Mouse (Mus musculus) right cerebral cortex, postnatal 10 days (tissue): ENCODE measurements around the gene Babam1.
A peak's percentile ranks its signal among the peaks of the same experiment; 100 is the strongest.

ENCODE experiments used
- DNase-seq, 2 experiments: peaks; one replicate each; pipeline ENCODE4 v3.0.0; 2021; ENCODE audit warnings: low spot score in 2 of 2

Gene Babam1

DNA sequence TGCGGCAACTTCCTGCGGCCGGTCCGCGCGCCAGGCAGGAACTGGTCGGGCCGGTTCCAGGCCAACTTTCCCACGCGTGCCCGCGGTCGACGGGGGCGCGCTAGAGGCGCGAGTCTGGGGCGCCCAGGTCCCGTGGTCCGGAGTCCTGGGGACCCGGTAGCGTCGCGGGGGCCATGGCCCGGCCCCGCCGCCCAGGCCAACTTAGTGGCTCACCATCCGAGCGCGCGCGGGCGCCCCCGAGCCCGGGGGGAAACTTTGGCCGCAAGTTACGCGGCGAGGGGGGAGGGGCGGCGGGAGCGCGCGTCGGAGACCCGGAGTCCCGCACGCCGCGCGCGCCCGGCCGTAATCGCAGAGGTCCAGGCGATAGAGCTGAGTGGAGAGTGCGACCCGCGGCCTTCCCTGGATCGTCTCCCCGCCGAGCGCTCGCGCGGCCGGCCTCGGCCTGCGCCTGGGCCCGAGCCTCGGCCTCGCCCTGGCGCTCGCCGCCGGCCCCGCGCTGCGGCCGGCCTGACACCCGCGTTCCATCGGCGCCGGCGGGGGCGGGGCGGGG lies 15.2 kb upstream of the Babam1 start, which contains the start of gene Nr2f6:
Gene Nr2f6, minus strand, starts transcription at position 540 of the 550 bp plus-strand sequence.
- DNase-seq: peak in 1 of 2 experiments; percentile 75

DNA sequence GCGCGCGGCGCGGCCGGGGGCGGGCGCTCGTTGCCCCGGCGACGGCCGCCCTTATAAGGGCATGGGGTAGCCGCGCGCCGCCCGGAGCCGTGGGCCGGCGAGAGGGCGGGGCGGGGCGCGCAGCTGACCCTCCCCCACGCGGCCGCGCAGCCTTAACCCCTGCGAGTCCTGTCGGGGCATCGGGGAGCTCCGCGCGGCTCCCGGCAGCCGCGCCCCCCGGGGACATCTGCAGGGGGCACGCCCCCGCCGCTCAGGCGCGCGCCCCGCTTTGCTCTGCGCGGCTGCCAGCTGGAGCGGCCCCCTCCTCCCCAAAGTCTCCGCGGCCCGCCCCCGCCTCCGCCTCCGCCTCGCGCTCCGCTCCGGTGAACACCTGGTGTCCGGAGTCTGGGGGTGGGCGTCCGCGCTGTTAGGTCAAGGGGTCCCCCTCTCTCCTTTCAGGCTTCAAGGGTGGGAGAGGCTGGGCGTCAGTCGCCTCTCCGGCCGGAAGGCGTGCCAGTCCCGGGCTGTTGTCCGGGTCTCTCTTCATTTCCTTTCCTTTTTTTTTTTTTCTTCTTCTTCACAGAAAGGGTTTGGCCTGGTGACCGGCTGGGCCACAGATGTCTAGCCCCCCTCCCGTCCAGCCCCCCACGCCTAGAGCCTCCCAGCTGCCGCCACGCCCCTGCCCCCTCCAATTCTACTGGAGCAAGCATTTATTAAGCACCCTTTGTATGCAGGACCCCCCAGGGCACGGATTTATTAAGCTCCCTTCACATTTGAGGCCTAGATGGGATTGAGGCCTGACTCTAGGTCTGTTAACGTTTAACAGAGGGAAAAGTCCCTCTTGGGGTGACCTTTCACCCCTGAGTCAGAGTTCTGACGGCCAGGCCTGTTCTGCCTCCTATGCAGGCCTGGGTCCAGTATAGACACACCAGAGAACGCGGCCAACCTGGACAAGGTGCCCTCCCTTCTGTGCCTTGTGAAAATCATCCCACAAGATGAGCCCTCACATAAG lies 14.4 kb upstream of the Babam1 start:
- peak; percentile 88 to 89 for DNase-seq

DNA sequence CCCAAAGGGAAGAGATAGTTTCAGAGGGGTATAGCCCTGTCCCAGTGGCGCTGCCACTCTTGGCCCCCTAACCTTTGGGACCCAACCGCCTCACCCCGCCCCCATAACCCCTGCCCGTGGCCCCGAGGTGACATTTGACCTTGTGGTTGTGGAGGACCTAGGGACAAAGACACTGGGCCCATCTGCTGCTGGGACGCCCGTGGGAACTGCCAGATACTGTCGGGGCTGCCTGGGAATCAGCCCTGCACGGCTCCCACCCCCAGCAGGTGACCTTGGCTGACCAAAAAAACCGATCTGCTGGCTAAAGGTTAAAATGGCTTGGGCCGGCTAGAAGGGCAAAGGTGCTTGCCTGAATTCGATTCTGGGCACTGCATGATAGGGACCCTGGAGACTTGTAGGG lies 13.3 kb upstream of the Babam1 start:
- DNase-seq: no peak

DNA sequence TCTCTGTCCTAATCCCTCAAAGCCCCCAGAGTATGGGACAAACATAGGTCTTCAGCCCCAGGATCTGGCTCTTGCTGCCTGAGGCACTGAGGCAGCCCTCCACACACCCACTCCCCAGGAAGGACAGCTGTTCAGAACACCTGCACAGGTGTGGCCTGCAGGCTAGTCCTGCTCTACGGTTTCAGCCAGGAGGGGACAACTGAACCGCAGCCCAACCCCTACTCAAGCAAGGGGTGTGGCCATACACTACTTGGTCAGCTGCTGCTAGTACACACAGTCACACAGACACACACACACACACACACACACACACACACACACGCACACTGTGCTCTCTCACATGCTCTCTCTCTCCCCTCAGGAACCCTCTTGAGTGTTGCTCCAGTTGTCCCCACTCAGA lies 12.8 kb upstream of the Babam1 start:
- no peak for DNase-seq

DNA sequence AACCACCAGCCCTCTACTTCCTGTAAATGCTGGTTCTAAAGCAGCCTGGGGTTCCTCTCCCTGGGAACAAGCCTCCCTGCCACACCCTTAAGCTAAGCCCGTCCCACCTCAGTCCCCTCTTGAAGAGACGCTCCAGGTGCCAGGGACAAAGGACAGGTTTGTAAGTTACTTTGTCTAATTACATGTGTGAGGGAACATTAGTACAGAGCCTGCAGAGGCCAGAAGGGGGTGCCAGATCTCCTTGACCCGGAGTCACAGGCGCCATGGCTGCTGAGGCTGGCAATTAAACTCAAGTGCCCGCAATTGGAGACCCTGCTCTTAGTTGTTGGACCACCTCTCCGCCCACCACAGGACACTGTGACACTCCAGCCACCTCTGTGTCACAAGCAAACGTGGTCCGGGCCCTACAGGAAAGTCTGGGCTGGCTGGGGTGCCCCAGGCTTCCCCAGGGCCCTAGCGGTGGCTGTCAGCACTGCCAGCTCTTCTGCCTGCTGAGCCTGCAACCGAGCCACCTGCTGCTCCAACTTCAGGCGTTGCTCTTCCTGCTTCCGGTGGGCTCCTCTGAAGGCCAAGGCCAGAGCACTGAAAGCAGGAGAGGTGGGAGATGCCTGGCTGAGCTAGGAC lies 11.3 kb upstream of the Babam1 start:
- no peak for DNase-seq

DNA sequence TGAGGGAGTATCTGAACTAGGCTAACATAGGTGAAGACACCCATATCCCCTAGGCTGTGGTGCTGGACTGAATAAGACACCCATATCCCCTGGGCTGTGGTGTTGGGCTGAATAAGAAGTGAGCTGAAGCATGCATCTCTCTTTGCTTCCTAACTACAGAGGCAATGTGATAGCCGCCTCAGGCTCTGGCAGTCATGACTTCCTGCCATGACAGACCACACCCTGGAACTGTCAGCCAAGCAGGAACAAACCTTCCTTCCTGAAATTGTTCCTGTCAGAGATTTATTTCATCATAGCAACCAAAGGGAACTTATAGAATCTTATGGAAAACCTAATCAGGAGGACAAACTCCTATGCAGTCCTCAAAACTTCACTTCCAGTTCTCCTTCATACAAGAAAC lies 8.4 kb upstream of the Babam1 start:
- DNase-seq: no peak

DNA sequence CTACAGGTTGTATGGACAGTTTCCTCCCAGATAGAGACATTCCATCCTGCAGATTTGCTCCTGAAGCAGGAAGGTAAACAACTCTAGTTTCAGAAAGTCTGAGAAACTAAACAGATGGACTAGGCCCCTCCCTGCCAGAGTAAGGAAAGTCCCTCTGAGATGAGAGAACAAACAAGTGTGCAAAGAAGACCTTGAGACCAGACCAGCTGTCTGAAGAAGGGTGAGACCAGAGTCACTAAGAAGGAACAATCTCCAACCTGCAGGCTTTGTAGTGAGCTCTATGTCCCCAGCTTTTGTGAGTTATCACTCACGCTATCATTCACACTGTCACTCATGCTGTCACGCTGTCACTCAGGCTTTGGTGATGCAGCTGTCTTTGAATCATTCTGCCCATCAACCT lies 5.0 kb upstream of the Babam1 start:
- DNase-seq: peak in 1 of 2 experiments; percentile 7

DNA sequence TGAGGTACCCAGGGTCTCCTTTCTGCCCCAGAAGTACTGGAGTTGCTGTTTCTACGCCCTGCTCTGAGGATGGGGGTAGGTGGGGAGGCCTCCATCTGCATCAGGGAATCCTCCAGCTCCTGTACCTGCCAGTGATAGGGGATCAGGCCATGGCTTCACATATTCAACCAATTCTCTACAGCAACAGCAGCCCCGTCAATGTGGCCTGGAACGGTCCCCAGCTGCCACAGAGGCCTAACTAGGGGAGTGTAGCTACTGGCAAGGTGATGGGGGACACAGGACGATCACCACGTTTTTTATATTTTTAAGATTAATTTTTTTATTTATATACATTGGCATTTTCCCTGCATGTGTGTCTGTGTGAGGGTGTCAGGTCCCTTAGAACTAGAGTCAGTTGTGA lies 4.3 kb upstream of the Babam1 start:
- DNase-seq: peak; percentile 15 to 19

DNA sequence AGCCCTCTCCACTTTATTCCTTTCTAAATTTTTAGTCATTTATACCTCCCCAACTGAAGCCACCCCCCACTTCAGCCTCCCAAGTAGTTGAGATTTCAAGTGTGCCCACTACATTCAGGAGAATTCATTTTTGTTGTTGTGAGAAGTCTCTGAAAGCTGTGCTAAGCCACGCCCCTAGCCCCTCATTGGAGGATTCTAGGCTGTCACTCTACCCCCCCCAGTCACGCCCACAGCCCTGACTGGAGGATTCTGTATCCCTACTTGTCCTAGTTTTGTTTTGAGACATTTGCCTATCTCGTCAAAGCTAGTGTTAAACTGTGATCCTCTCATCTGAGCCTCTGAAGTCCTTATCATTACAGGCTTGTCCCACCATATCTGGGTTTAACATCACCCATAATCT lies 3.8 kb upstream of the Babam1 start:
- DNase-seq: peak; percentile 30

DNA sequence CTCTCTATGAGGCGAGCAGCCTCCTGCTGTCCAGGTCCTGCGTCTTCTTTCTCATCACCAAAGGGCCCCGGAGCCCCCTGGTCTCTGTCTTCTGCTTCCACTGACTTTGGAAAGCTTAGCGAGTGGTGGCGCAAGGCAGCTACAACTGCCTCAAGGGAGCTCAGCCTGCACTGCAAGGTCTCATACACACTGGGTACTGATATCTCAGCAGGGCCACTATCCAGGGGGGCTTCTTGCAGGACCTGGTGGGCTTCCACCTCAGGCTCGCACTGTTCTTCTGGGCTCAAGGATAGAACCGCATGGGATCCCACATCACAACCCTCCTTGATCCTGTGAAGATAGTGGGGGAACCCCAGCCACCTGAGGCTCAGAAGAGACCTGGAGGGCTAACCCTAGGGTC lies 2.2 kb upstream of the Babam1 start:
- peak; percentile 18 to 24 for DNase-seq

DNA sequence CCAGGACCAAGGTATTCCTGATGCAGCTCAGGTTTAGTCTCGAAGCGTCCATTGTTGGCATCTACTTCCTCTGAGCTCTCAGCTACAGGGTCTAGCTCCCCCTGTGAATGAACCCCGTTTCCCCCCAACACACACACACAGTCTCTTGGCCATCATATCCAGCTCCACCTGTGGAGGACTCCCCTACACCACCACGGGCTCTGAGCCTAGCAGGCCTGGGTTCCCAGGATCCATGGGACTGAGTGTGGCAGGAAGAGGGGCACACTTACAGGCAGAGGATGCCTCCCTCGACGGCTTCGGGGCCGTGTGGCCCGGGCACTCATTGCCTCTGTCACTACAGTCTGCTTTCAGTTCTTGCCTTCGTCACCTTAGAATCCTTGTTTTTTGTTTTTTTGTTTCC lies 1.6 kb upstream of the Babam1 start:
- DNase-seq: peak in 1 of 2 experiments; percentile 22

DNA sequence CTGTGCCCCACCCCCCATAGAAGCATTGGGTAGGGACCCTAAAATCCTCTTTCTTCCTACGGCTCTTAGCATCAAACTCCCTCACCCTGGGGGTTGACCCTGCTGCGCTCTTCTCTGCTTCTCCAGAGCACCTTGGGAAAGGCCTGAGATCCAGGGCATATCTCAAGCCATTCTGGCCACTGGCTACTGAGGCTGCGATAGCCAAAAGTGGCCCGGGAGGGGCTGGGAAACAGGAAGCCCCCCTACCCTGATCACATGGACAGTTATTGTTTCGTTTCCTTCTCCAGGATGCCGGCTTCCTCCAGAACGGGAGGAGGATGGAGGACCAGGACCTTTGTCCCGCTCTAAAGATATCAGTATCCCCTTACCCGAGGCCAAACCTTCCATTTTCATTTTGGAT lies 1.0 kb upstream of the Babam1 start, which contains the start of gene Ushbp1:
Gene Ushbp1, minus strand, starts transcription at position 174 of the 400 bp plus-strand sequence.
- peak; percentile 21 to 35 for DNase-seq

DNA sequence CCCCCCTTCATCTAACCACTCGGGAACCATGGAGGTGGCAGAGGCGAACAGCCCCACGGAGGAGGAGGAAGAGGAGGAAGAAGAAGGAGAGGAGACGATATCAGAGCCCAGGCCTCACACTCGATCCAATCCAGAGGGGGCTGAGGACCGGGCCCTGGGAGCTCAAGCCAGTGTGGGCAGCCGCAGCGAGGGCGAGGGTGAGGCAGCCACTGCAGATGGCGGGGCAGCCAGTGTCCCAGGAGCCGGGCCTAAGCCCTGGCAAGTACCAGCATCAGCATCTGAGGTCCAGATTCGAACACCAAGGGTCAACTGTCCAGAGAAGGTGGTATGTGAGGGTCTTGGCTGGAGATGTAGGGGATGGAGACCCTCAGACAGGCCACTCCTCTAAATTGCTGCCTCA lies 1.0 kb downstream of the Babam1 start:
- peak; percentile 25 to 39 for DNase-seq

DNA sequence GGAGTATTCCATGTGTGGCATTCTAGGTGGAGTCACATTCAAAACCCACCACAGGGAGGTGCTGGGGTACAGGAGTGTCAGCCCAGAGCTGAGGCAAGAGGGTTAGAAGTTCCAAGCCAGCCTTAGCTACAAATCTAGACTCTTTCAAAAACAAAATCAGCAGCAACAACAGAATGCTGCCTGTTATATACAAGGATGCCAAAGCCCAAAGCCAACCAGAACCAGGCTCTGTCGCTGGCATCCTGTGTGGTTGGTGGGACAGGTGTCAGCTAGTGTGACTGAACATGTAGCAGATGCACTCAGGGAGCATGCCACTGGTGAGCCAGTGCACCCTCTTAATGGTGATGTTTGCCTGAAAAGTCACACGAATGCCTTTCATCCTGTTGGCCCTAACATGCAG lies 4.2 kb downstream of the Babam1 start:
- peak; percentile 15 to 23 for DNase-seq

DNA sequence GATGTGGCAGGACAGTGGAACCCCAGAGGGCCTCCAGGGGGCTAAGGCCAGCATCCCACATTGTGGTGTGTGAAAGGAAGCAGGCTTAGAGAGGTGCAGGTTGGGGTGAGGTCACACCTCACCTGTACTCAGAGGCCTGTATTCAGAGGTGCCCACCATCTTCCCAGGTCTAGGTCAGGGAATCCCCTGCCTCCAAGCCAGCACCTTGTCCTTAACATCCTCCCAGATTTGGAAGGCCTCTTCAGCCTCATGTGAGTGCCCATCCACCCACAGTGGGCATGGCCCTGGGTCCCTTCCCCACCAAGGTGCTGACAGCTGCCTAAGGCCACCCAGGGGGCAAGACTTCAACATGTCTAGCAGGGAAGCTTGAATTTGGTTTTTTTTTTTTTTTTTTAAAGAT lies 4.8 kb downstream of the Babam1 start:
- DNase-seq: peak; percentile 21 to 25

DNA sequence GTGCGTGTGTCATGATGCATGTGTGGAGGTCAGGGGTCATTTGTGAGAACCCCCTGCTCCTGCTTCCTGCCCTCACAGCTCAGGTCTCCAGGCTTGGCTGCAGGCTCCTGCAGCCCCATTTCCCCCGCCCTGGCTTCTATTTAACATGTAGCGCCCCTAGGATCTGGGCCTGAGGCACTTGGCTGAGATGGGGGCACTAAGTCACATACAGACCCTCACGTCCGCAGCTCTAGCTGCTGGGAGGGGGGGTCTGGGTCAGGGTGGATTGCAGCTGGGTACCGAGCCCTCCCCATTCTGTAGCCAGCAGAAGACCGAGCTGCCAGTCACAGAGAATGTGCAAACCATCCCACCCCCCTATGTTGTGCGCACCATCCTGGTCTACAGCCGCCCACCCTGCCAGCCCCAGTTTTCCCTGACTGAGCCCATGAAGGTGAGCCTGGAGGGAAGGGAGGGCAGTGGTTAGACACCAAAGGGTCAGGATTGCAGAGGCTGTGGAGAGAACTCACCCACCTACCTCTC lies 5.8 kb downstream of the Babam1 start:
- peak in 1 of 2 experiments; percentile 18 for DNase-seq

DNA sequence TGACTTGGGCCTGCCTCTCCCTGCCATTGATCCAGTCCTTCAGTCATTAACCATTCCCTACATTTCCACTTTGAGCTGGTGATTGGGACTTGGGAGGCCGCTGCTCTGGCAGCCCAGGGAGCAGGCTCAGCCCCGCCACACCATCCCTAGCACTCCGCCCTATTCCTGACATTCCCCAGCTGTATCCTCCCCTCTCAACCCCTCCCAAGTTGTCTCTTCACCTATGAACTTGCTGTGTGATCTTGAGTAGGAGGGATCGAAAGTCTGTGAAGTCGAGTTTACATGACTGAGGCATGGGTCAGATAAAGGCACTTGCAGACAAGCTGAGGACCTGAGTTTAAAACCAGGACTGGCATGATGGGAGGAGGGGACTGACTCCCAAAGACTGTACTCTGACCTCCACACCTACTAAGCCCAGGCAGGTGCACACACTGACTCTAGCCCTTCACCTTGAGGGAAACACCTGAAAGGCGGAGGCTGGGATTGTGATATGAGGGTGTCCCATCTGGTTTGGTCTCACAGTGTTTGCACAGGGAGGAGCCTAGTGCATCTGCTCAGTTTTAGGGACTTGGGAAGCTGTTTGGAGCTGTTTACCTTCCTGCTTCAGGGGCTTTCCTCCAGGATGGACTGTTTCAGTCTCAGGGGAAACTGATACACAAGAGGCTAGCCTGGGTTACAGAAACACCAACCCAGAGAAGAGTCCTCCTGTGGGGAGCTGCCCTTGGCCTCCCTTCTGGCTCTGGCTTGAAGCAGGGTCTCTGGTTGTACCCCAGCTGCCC lies 6.6 kb downstream of the Babam1 start:
- DNase-seq: peak in 1 of 2 experiments; percentile 12

DNA sequence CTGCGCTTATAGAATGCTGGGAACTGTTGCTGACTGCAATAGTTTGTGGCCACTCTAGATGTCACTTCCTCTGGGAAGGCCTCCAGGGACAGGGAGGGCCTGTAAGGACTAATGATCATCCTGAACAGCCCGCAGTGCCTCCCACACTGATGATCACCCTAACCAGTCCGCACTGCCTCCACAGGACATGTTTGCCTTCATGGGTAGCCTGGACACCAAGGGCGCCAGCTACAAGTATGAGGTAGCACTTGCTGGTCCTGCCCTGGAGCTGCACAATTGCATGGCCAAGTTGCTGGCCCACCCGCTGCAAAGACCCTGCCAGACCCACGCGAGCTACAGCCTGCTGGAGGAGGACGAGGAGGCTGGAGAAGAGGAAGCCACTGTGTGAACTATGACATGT lies 7.3 kb downstream of the Babam1 start:
- DNase-seq: peak in 1 of 2 experiments; percentile 30

DNA sequence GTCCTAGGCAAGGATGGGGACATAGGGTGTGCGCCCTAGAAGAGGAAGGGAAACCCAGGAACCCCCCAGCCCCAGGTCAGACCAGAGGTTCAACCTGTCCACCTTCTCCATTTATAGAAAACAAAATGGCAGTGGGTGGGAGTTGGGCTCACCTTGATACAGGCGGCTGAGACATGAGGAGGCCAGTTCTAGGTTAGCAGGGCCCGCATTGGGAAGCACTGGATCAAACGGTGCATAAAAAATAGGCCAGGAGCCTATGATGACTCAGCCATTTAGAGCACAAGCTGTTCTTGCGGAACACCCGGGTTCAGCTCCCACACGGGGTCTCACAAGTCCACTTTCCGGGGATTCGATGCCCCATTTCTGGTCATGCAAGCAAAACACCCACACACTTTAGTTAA lies 8.3 kb downstream of the Babam1 start:
- DNase-seq: no peak

DNA sequence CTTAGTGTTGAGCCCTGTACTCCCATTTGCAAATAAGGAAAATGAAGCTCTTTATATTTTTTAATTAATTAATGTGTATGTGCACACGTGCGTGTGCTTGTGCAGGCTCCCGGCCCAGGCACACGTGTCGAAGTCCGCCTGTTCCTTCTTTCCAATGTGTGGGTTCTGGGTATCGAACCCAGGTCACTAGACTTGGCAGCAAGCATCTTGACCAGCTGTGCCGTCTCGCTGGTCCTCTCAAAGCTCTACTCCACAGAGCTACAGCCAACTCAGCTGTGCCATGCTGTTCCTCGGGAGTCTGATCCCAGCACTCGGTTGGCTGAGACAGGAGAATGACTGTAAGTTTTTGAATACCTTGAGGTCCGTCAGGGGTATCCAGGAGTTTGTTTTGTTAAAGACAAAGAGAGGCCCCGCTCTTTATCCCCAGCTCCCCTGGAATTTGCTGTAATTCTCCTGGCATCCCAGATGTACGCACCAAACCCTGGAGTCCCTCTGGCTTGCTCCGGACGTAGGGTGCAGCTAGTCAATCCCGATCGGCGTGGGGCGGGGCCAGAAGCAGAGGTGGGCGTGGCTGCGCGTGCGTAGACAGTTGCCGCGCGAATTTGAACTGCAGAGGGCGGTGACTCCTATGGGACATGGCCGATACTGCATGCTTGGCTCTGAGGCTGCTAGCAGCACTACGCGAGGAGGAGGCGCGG lies 8.9 kb downstream of the Babam1 start, which contains the start of gene Ankle1:
Gene Ankle1, plus strand, starts transcription at position 610 of the 698 bp plus-strand sequence.
- DNase-seq: peak; percentile 95 to 96
